8 mouse cellular contexts compared by ENCODE assay signal in genomic region chr2:157030804-157031203, GRCm38 (mm10). TPM values are rescaled to one million over a fixed set of nuclear protein-coding genes. Genes with fewer than 3 reads are reported as not detected.
DNase-seq lines count a peak whose midpoint lies in the region; ATAC-seq lines count a peak whose summit lies in the region.

No protein-coding gene starts in this region.

- H3K27me3 ChIP-seq in kidney, embryonic 14.5 days (ENCODE audit: control insufficient read depth, insufficient read depth, low read length): no peaks in the 10 kb centered on the region
- no peaks in the 10 kb centered on the region for H3K27me3 ChIP-seq in intestine, embryonic 15.5 days (replicated peaks)
- no peaks in the 10 kb centered on the region for H3K27me3 ChIP-seq in limb, embryonic 11.5 days (ENCODE audit: control insufficient read depth, insufficient read depth, low read length)
- no peaks in the 10 kb centered on the region for H3K27me3 ChIP-seq in splenic B cell, adult 2 months (ENCODE audit: control insufficient read depth, insufficient read depth, low read length, poor library complexity, severe bottlenecking)

- 48% methylated on average over 9 of the region's 9 CpGs for WGBS in kidney, embryonic 14.5 days
- 44% methylated on average over 9 of the region's 9 CpGs for WGBS in intestine, embryonic 15.5 days
- WGBS in limb, embryonic 11.5 days: 47% methylated on average over 9 of the region's 9 CpGs

- no peak overlapping the region for H3K4me3 ChIP-seq in kidney, embryonic 14.5 days (ENCODE audit: low read length)
- no peak overlapping the region for H3K4me3 ChIP-seq in intestine, embryonic 15.5 days (replicated peaks)
- no peak overlapping the region for H3K4me3 ChIP-seq in limb, embryonic 11.5 days (ENCODE audit: low read depth, low read length)

- DNase-seq in kidney, adult 11 months: peak; percentile 61
- DNase-seq in cerebellum, postnatal 14 days: peak; percentile 91 to 97
- peak; percentile 84 for DNase-seq in frontal cortex, postnatal 36 days (ENCODE audit: low spot score in 2 of 2)
- peak; percentile 92 for DNase-seq in limb, embryonic 11.5 days (ENCODE audit: low spot score)
- DNase-seq in splenic B cell, adult 2 months (ENCODE audit: low read depth, low spot score): peak; percentile 86

- peaks cover 85% of the 10 kb centered on the region for H3K36me3 ChIP-seq in kidney, embryonic 14.5 days (ENCODE audit: control insufficient read depth, insufficient read depth, low read length)
- H3K36me3 ChIP-seq in intestine, embryonic 15.5 days: peaks cover 46% of the 10 kb centered on the region
- peaks cover 46% of the 10 kb centered on the region for H3K36me3 ChIP-seq in limb, embryonic 11.5 days (ENCODE audit: control insufficient read depth, insufficient read depth, low read length)
- H3K36me3 ChIP-seq in splenic B cell, adult 2 months (ENCODE audit: control insufficient read depth, insufficient read depth, low read length, poor library complexity, severe bottlenecking): no peaks in the 10 kb centered on the region

- H3K9ac ChIP-seq in kidney, embryonic 14.5 days (ENCODE audit: low read depth, low read length): no peak overlapping the region
- H3K9ac ChIP-seq in intestine, embryonic 15.5 days: no peak overlapping the region
- H3K9ac ChIP-seq in limb, embryonic 11.5 days (ENCODE audit: low read length): no peak overlapping the region

- peaks cover 4% of the 10 kb centered on the region; the same call in 1 of the 2 replicates for H3K9me3 ChIP-seq in kidney, embryonic 14.5 days (ENCODE audit: control insufficient read depth, low read length)
- H3K9me3 ChIP-seq in intestine, embryonic 15.5 days: no peaks in the 10 kb centered on the region
- H3K9me3 ChIP-seq in limb, embryonic 11.5 days (ENCODE audit: control insufficient read depth, low read length): no peaks in the 10 kb centered on the region

- H3K27ac ChIP-seq in kidney, embryonic 14.5 days (ENCODE audit: low read depth, low read length): no peak overlapping the region
- H3K27ac ChIP-seq in intestine, embryonic 15.5 days: no peak overlapping the region
- H3K27ac ChIP-seq in limb, embryonic 11.5 days (replicated peaks; ENCODE audit: low read depth, low read length): no peak overlapping the region

- ATAC-seq in kidney, embryonic 14.5 days (ENCODE audit: low FRiP score, low TSS enrichment): no peak
- ATAC-seq in intestine, embryonic 15.5 days: peak; percentile 76
- ATAC-seq in limb, embryonic 11.5 days (ENCODE audit: insufficient number of reproducible peaks, low FRiP score, low TSS enrichment, low read depth): no peak
- ATAC-seq in monocyte, adult 5-6 weeks (replicated peaks; ENCODE audit: insufficient number of reproducible peaks, low FRiP score, low TSS enrichment, poor library complexity, severe bottlenecking): peak; percentile 76

- H3K4me2 ChIP-seq in kidney, embryonic 14.5 days (replicated peaks; ENCODE audit: low read depth, low read length): no peak overlapping the region
- H3K4me2 ChIP-seq in intestine, embryonic 15.5 days (replicated peaks): no peak overlapping the region
- no peak overlapping the region for H3K4me2 ChIP-seq in limb, embryonic 11.5 days (ENCODE audit: low read depth, severe bottlenecking)

- H3K4me1 ChIP-seq in kidney, embryonic 14.5 days (ENCODE audit: control insufficient read depth, insufficient read depth, low read length): no peaks in the 10 kb centered on the region
- no peaks in the 10 kb centered on the region for H3K4me1 ChIP-seq in intestine, embryonic 15.5 days (replicated peaks)
- no peaks in the 10 kb centered on the region for H3K4me1 ChIP-seq in limb, embryonic 11.5 days (ENCODE audit: control insufficient read depth, insufficient read depth, low read length)

RNA-seq across cellular contexts. Expression of gene Dsn1, which starts 23.9 kb away (rescaled TPM):
- 30.8 and 43.8 TPM in 2 replicates for polyA plus RNA-seq in kidney, embryonic 14.5 days (2014; fragmentation: Nextera tagmentation; extraction: Ambion mirVana)
- polyA plus RNA-seq in intestine, embryonic 15.5 days (2015; fragmentation: Nextera tagmentation; extraction: Ambion mirVana): 28.3 and 29.4 TPM in 2 replicates
- 55.5 and 57.0 TPM in 2 replicates for polyA plus RNA-seq in limb, embryonic 11.5 days (2014; fragmentation: Nextera tagmentation; extraction: Ambion mirVana)
- total RNA-seq in monocyte, adult 5-6 weeks (2017): 13.4 to 31.9 TPM (median 17.8 TPM) in 3 replicates

RNA-seq across cellular contexts. Expression of gene Ndrg3, which starts 38.9 kb away (rescaled TPM):
- polyA plus RNA-seq in kidney, embryonic 14.5 days (2014; fragmentation: Nextera tagmentation; extraction: Ambion mirVana): 31.9 and 44.1 TPM in 2 replicates
- polyA plus RNA-seq in intestine, embryonic 15.5 days (2015; fragmentation: Nextera tagmentation; extraction: Ambion mirVana): 41.7 and 42.9 TPM in 2 replicates
- polyA plus RNA-seq in limb, embryonic 11.5 days (2014; fragmentation: Nextera tagmentation; extraction: Ambion mirVana): 40.3 and 40.7 TPM in 2 replicates
- 33.9 to 42.9 TPM (median 39.3 TPM) in 3 replicates for total RNA-seq in monocyte, adult 5-6 weeks (2017)

RNA-seq across cellular contexts. Expression of gene Soga1, which starts 48.2 kb away (rescaled TPM):
- polyA plus RNA-seq in kidney, embryonic 14.5 days (2014; fragmentation: Nextera tagmentation; extraction: Ambion mirVana): 6.3 and 6.4 TPM in 2 replicates
- 2.0 and 2.3 TPM in 2 replicates for polyA plus RNA-seq in intestine, embryonic 15.5 days (2015; fragmentation: Nextera tagmentation; extraction: Ambion mirVana)
- 5.7 and 7.0 TPM in 2 replicates for polyA plus RNA-seq in limb, embryonic 11.5 days (2014; fragmentation: Nextera tagmentation; extraction: Ambion mirVana)
- 0.76 to 1.5 TPM (median 0.78 TPM) in 3 replicates for total RNA-seq in monocyte, adult 5-6 weeks (2017)

RNA-seq across cellular contexts. Expression of gene Tldc2, which starts 56.1 kb away (rescaled TPM):
- polyA plus RNA-seq in kidney, embryonic 14.5 days (2014; fragmentation: Nextera tagmentation; extraction: Ambion mirVana): 0.38 TPM in 1 of 2 replicates, not detected in the other
- not detected in 2 replicates for polyA plus RNA-seq in intestine, embryonic 15.5 days (2015; fragmentation: Nextera tagmentation; extraction: Ambion mirVana)
- polyA plus RNA-seq in limb, embryonic 11.5 days (2014; fragmentation: Nextera tagmentation; extraction: Ambion mirVana): not detected in 2 replicates
- total RNA-seq in monocyte, adult 5-6 weeks (2017): not detected in 3 replicates

Comparison
In these comparisons a context has a peak if more than half of its experiments do, and no peak if none do; other contexts are left out.
1. ATAC-seq: peak in intestine, embryonic 15.5 days (single experiment) and monocyte, adult 5-6 weeks (single experiment); none in kidney, embryonic 14.5 days (single experiment) and limb, embryonic 11.5 days (single experiment).
2. Peak in every context shown above with its lines, with median percentiles within 50 percentile points of each other: DNase-seq.